Mouse (Mus musculus): ENCODE results near the gene Ppp1r17. TPM values are rescaled to one million over a fixed set of nuclear protein-coding genes. Genes with fewer than 3 reads are reported as not detected.

Gene Ppp1r17
- total RNA-seq (2021), result under 1 TPM; 0.54 to 0.89 TPM

GRCm38 (mm10) chr6:56017291-56017994 is at the start of gene Ppp1r17:
Gene Ppp1r17 (plus strand): TSS chr6:56017497.
- no peak for DNase-seq (ENCODE audit: extremely low spot score in 1 of 2, low spot score in 1 of 2)

DNA sequence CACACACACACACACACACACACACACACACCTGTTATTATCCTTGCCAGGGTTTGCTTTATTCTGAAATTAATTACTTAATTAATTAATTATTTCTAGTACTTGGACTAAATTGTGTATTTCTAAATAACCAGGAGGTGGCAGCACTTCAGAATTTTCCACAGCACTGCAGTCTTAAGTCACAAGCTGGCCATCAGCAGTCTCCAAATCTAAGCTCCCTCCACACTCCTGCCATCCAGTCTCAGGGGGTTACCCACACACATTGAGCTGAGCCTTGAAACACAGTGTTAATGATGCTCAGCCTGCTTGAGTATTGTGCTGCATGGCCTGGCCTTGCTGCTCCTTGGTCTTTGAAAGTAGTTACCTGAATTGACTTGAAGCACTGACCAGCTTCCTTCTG is 44.3 kb upstream of the Ppp1r17 start:
- DNase-seq (ENCODE audit: extremely low spot score in 1 of 2, low spot score in 1 of 2), result peak in 1 of 2 experiments; percentile 10

DNA sequence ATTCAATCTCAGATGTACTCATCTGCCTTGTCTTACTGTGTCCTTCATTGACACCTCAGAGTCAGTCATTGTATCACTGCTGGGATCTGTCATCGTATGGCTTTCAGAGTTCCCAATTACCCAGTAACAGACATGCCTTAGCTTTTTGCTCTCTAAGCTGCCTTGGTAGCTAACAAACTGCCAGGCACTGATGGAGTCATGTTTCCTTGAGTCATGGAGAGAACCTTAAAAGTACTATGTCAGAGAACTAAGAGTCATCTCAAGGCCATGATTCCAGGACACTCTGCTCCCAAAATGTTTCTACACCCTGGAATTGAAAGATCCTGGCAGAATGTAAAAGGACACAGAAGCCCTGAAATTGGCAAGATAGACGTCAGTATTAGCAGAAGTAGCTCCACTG is 37.5 kb upstream of the Ppp1r17 start:
- DNase-seq (ENCODE audit: extremely low spot score in 1 of 2, low spot score in 1 of 2), result no peak

DNA sequence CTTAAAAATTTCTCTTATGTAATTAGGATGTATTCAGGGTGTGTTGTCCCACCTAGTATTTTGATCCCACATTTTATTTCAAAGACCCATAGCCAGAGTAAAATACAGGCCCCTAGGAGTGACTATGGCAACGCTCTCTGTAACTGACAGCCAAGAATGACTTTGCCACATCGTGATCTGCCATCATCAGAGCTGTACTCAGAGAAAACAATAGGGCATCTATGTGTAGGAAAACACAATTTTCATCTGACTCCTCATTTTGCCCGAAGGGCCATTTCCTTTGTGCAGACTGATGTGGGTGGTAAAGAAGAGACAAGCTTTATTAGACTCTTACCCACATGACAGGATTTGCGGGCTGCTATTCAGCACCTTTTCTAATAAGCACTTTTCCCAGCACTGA is 8.6 kb upstream of the Ppp1r17 start:
- DNase-seq (ENCODE audit: extremely low spot score in 1 of 2, low spot score in 1 of 2), result no peak

DNA sequence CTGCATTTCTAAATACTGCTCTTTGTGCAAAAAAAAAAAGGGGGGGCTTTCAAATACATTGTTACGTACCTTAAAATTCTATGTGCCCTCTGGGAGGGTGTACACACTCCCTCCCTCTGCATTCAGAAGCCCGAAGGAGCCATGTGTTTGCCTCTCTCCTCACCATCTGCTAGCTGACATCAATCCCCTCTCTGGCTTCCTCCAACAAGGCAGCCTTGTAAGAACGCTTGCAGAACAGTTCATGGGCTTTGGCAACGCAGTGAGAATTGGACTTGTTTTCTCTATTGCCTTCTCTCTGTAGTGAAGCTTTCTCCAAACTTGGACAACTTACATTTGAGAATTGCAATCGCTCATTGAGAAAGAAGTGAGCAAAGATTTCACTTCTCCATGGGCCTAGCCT is 4.9 kb upstream of the Ppp1r17 start:
- no peak for DNase-seq (ENCODE audit: extremely low spot score in 1 of 2, low spot score in 1 of 2)

DNA sequence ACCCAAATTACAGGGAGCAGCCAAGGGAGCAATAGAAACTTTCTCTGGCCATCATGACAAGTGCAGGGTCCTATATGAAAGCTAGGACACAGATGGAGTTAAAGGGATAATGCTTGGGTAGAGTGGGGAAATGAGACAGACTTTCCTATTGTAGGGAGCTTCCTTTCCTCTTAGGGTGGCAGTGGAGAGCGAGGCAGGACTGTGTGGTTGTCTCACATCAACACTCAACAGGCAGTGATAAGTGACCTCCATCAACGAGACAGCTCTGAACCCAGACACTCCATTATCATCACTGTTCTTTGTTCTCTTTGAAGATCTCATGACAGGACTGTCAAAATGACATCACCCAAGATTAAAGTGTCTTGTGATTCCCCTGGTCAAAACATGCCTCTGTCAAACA is 2.3 kb downstream of the Ppp1r17 start:
- no peak for DNase-seq (ENCODE audit: extremely low spot score in 1 of 2, low spot score in 1 of 2)

- no peak for DNase-seq (ENCODE audit: extremely low spot score in 1 of 2, low spot score in 1 of 2)
Observed at GRCm38 (mm10) chr6:56025533-56025932, 8.2 kb downstream of the Ppp1r17 start.

DNA sequence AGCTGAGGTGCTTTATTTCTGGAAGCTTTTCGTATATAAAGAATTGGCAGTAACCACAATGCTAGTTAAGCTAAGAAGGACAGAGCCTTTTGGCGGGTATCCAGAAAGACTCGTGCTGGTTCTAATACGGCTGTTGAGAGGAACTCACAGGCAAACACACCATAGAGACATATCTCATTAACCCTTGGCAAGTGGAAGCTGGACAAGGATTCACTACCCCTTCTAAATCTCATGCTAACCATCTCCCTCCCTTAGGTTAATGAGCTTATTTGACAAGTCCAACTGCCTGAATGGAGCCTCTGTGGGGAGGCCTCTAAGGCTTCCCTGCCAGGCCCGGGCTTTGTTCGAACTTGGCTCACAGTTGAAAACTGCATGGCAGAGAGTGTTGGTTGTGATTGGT is 10.0 kb downstream of the Ppp1r17 start:
- DNase-seq (ENCODE audit: extremely low spot score in 1 of 2, low spot score in 1 of 2), result no peak

DNA sequence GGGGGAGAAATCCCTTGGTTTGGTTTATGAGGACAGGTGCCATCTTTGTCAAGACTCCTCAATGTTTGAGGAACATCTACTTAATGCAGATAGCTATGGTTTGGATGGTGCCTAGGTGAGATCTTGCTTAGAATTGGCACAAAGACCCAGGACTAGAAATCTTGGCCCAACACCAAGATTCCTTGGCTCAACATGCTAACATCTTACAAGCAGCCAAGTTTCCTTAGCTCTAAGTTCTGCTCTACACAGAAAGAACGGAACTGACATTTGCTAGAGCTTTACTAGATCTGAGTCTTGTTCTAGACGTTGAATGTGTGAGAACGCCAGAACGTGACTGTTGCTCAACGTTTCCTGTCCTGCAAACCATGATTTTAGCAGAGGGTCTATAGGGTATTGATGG is 10.7 kb downstream of the Ppp1r17 start:
- DNase-seq (ENCODE audit: extremely low spot score in 1 of 2, low spot score in 1 of 2), result no peak

GRCm38 (mm10) chr6:56029986-56030385 is 12.7 kb downstream of the Ppp1r17 start:
- DNase-seq (ENCODE audit: extremely low spot score in 1 of 2, low spot score in 1 of 2), result no peak

GRCm38 (mm10) chr6:56032231-56032630 is 14.9 kb downstream of the Ppp1r17 start:
- no peak for DNase-seq (ENCODE audit: extremely low spot score in 1 of 2, low spot score in 1 of 2)

DNA sequence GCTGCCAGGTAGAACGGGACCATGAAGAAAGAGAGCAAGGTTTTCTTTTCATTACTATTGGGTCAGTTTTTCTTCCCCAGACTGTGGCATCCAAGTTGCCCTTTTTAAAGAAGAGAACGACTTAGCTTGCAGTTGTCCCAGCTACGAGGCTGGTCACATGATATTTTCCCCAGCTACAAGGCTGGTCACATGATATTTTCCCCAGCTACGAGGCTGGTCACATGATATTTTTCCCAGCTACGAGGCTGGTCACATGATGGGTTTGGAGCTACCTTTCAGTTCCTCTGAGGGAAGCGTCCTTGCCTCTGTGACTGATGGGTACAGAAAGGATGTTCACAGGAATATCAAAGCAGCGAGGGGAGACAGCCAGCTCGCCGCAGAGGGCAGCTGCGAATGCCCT is 17.8 kb downstream of the Ppp1r17 start:
- no peak for DNase-seq (ENCODE audit: extremely low spot score in 1 of 2, low spot score in 1 of 2)

DNA sequence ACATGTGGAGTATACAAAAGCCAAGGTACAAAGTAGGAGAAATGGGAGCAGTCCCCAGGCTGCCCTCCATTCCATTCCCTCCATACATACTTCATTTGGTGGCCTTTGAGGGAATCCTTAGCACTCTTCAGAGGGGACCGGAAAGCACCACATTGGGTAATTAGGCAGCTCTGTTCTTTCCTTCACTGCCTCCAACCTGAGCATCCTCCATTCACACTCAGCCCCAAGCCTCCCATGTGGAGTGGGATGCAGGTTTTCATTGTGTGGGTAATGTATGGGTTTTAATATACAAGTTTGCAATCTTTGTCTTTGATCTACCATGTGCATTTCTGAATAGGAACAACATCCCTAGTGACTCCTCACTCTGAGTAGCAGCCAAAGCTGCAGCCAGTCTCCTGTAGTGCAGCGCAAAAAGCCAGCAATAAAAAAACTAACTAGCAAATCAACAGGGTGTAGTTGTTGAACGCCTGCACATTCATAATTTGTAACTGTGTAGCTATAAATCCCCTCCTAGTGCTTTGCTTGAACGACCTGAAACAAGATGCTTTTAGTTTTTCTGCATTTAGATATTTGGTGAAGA is 22.3 kb downstream of the Ppp1r17 start:
- DNase-seq (ENCODE audit: extremely low spot score in 1 of 2, low spot score in 1 of 2), result no peak

DNA sequence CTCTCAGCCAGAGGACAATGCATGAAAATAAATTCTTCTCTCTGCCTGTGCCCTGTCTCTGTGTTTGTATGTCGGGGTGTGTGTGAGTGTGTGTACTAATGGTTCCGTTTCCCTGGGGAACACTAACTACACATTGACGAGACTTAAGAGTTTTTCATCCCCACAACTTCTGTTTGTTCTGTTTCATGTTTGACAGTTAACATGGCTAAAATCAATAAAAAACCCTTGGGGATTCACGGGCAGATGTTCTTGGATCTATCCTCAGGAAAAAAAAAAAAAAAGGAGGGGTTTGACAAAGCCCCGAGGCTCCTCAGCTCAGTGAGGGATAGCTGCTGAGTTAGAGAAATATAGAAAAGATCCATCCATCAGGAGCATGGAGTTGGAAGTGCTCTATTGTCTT is 27.0 kb downstream of the Ppp1r17 start:
- no peak for DNase-seq (ENCODE audit: extremely low spot score in 1 of 2, low spot score in 1 of 2)

GRCm38 (mm10) chr6:56044716-56045115 is 27.4 kb downstream of the Ppp1r17 start:
- DNase-seq (ENCODE audit: extremely low spot score in 1 of 2, low spot score in 1 of 2), result no peak

- no peak for DNase-seq (ENCODE audit: extremely low spot score in 1 of 2, low spot score in 1 of 2)
Observed at GRCm38 (mm10) chr6:56048580-56048979, 31.3 kb downstream of the Ppp1r17 start.

DNA sequence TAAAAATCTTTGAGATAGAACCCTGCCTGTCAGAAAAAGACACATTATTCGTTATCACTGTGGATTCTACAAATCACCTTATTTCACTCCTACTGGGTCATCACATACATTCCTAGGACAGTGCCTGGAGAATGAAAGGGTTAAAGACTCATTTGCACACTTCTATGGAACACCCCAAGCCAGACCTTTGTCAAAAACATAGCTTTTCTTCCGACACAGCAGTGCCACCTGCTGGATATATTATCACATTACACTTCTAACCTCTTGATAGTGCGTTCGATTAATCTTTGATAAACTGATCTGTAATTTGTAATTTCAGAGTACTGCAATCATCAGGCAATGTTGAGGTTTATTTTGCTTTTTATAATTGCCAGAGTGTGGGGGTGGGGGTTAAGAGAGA is 31.8 kb downstream of the Ppp1r17 start:
- peak in 1 of 2 experiments; percentile 19 for DNase-seq (ENCODE audit: extremely low spot score in 1 of 2, low spot score in 1 of 2)

GRCm38 (mm10) chr6:56063736-56064135 is 46.4 kb downstream of the Ppp1r17 start:
- DNase-seq (ENCODE audit: extremely low spot score in 1 of 2, low spot score in 1 of 2), result no peak

DNA sequence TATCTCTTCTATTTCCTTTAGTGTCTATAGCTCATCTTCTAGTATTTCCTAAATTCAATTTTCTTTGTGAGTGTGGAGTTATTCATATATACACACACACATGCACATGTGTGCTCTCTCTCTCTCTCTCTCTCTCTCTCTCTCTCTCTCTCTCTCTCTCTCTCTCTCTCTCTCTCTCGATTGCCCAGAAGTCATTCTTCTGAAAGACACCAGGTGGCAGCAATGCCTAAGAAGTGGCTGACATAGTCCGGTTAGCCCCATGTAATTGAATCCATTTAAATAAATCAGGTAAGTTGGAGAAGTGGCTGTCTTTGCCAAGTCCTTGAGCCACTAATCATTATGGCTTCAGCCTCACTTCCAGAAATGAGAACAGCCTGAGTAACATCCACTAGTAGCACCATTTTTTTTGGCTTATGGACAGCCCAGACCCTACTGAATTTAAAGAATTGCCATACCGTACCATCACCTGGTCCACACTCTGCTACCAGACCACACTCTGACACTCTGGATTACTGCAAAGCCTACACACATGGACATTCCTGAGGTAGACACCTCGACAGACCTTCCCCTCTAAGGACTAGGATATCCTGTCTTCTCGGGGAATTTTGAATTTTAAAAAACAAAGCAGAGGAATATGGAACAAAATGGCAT is 49.5 kb downstream of the Ppp1r17 start:
- peak in 1 of 2 experiments; percentile 42 for DNase-seq (ENCODE audit: extremely low spot score in 1 of 2, low spot score in 1 of 2)

GRCm38 (mm10) chr6:56068516-56068915 is 51.2 kb downstream of the Ppp1r17 start:
- no peak for DNase-seq (ENCODE audit: extremely low spot score in 1 of 2, low spot score in 1 of 2)

DNA sequence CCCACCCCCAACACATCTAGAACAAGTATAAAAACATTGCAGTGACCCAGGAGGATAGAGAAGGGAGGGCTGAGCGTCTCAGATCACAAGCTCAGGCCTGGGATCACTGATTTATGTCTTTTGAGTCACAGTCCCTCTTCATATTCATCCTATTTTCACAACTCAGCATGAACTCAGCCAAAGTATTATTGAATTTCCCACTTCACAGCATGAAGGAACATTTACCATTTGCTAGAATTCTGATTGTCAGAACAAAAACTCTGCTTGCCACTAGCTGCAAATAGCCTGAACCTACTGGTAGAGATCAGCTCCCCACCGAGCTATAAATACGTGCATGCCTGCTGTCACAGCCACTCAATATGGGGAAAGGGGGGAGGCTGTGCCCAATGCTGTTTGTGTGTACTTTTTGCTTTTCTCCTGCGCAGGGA is 59.1 kb downstream of the Ppp1r17 start:
- DNase-seq (ENCODE audit: extremely low spot score in 1 of 2, low spot score in 1 of 2), result no peak

Data from layer of hippocampus, postnatal 25 days (tissue).